Mouse (Mus musculus): ENCODE data around the gene Tmem256. TPM values are rescaled to one million over a fixed set of nuclear protein-coding genes. Genes with fewer than 3 reads are reported as not detected.

The Tmem256 gene
- polyA plus RNA-seq (2011; ENCODE audit: insufficient read length, low read depth, missing spikeins): 72.1 and 94.8 TPM in 2 replicates

GRCm38 (mm10) chr11:69837952-69838713 lies at the start of gene Tmem256:
Gene Tmem256, plus strand, starts transcription at chr11:69838514.
- Histone ChIP-seq H3K4me1 (ENCODE audit: control insufficient read depth, insufficient read depth, low read length) (peaks cover 3% of the 10 kb centered on the region; the same call in 1 of the 2 replicates), H3K27ac (ENCODE audit: insufficient read depth, low read length) (peak within 1 kb of the TSS; percentile 35), H3K4me3 (ENCODE audit: insufficient read depth, low read length) (peak within 1 kb of the TSS; percentile 76)
- TF ChIP-seq CTCF (IDR thresholded peaks at IDR 0.05; ENCODE audit: borderline replicate concordance, insufficient read depth, low read length) (no peak), POLR2A (IDR thresholded peaks at IDR 0.05; ENCODE audit: low read depth, low read length) (peak; percentile 79)

GRCm38 (mm10) chr11:69789431-69789830 lies 48.9 kb upstream of the Tmem256 start:
- H3K4me1 ChIP-seq (ENCODE audit: control insufficient read depth, insufficient read depth, low read length): no peaks in the 10 kb centered on the region
- no peak for TF ChIP-seq POLR2A (IDR thresholded peaks at IDR 0.05; ENCODE audit: low read depth, low read length)
- TF ChIP-seq CTCF (IDR thresholded peaks at IDR 0.05; ENCODE audit: borderline replicate concordance, insufficient read depth, low read length): no peak
- H3K4me3 ChIP-seq (ENCODE audit: insufficient read depth, low read length): no peak overlapping the region
- no peak overlapping the region for H3K27ac ChIP-seq (ENCODE audit: insufficient read depth, low read length)

- H3K4me1 ChIP-seq (ENCODE audit: control insufficient read depth, insufficient read depth, low read length): no peaks in the 10 kb centered on the region
- H3K27ac ChIP-seq (ENCODE audit: insufficient read depth, low read length): no peak overlapping the region
- TF ChIP-seq CTCF (IDR thresholded peaks at IDR 0.05; ENCODE audit: borderline replicate concordance, insufficient read depth, low read length) (no peak), POLR2A (IDR thresholded peaks at IDR 0.05; ENCODE audit: low read depth, low read length) (no peak)
- no peak overlapping the region for H3K4me3 ChIP-seq (ENCODE audit: insufficient read depth, low read length)
Measured at GRCm38 (mm10) chr11:69791420-69791819, 46.9 kb upstream of the Tmem256 start.

GRCm38 (mm10) chr11:69793429-69793828 lies 44.9 kb upstream of the Tmem256 start:
- no peak overlapping the region for H3K27ac ChIP-seq (ENCODE audit: insufficient read depth, low read length)
- no peaks in the 10 kb centered on the region for H3K4me1 ChIP-seq (ENCODE audit: control insufficient read depth, insufficient read depth, low read length)
- no peak overlapping the region for H3K4me3 ChIP-seq (ENCODE audit: insufficient read depth, low read length)
- no peak for TF ChIP-seq CTCF (IDR thresholded peaks at IDR 0.05; ENCODE audit: borderline replicate concordance, insufficient read depth, low read length)
- no peak for TF ChIP-seq POLR2A (IDR thresholded peaks at IDR 0.05; ENCODE audit: low read depth, low read length)

GRCm38 (mm10) chr11:69795168-69795982 lies 42.9 kb upstream of the Tmem256 start, which contains the start of gene Chrnb1:
Gene Chrnb1, minus strand, starts transcription at chr11:69795943.
- Histone ChIP-seq H3K27ac (ENCODE audit: insufficient read depth, low read length) (no peak within 1 kb of the TSS), H3K4me3 (ENCODE audit: insufficient read depth, low read length) (peak within 1 kb of the TSS; percentile 67), H3K4me1 (ENCODE audit: control insufficient read depth, insufficient read depth, low read length) (peaks cover 4% of the 10 kb centered on the region)
- TF ChIP-seq POLR2A (IDR thresholded peaks at IDR 0.05; ENCODE audit: low read depth, low read length) (peak; percentile 83), CTCF (IDR thresholded peaks at IDR 0.05; ENCODE audit: borderline replicate concordance, insufficient read depth, low read length) (no peak)

GRCm38 (mm10) chr11:69795983-69796435 lies 42.3 kb upstream of the Tmem256 start:
- peaks cover 5% of the 10 kb centered on the region for H3K4me1 ChIP-seq (ENCODE audit: control insufficient read depth, insufficient read depth, low read length)
- H3K4me3 ChIP-seq (ENCODE audit: insufficient read depth, low read length): peak overlapping the region; percentile 67; the same call in 1 of the 2 replicates
- TF ChIP-seq POLR2A (IDR thresholded peaks at IDR 0.05; ENCODE audit: low read depth, low read length) (no peak), CTCF (IDR thresholded peaks at IDR 0.05; ENCODE audit: borderline replicate concordance, insufficient read depth, low read length) (no peak)
- no peak overlapping the region for H3K27ac ChIP-seq (ENCODE audit: insufficient read depth, low read length)

- Histone ChIP-seq H3K4me3 (ENCODE audit: insufficient read depth, low read length) (no peak overlapping the region), H3K4me1 (ENCODE audit: control insufficient read depth, insufficient read depth, low read length) (peaks cover 5% of the 10 kb centered on the region), H3K27ac (ENCODE audit: insufficient read depth, low read length) (no peak overlapping the region)
- no peak for TF ChIP-seq POLR2A (IDR thresholded peaks at IDR 0.05; ENCODE audit: low read depth, low read length)
- no peak for TF ChIP-seq CTCF (IDR thresholded peaks at IDR 0.05; ENCODE audit: borderline replicate concordance, insufficient read depth, low read length)
Measured at GRCm38 (mm10) chr11:69797924-69798323, 40.4 kb upstream of the Tmem256 start.

GRCm38 (mm10) chr11:69799394-69800137 lies 38.7 kb upstream of the Tmem256 start:
- Histone ChIP-seq H3K4me1 (ENCODE audit: control insufficient read depth, insufficient read depth, low read length) (peaks cover 7% of the 10 kb centered on the region), H3K27ac (ENCODE audit: insufficient read depth, low read length) (no peak overlapping the region)
- TF ChIP-seq CTCF (IDR thresholded peaks at IDR 0.05; ENCODE audit: borderline replicate concordance, insufficient read depth, low read length): no peak
- no peak for TF ChIP-seq POLR2A (IDR thresholded peaks at IDR 0.05; ENCODE audit: low read depth, low read length)

GRCm38 (mm10) chr11:69800138-69800391 lies 38.2 kb upstream of the Tmem256 start:
- no peak for TF ChIP-seq CTCF (IDR thresholded peaks at IDR 0.05; ENCODE audit: borderline replicate concordance, insufficient read depth, low read length)
- TF ChIP-seq POLR2A (IDR thresholded peaks at IDR 0.05; ENCODE audit: low read depth, low read length): no peak
- H3K4me1 ChIP-seq (ENCODE audit: control insufficient read depth, insufficient read depth, low read length): peaks cover 7% of the 10 kb centered on the region
- H3K4me3 ChIP-seq (ENCODE audit: insufficient read depth, low read length): no peak overlapping the region
- H3K27ac ChIP-seq (ENCODE audit: insufficient read depth, low read length): no peak overlapping the region

More at GRCm38 (mm10) chr11:69799394-69800137, 38.7 kb upstream of the Tmem256 start:
- H3K4me3 ChIP-seq (ENCODE audit: insufficient read depth, low read length): no peak overlapping the region

All from embryonic fibroblast, embryonic 13.5 days (primary cell).